Mouse (Mus musculus) E14TG2a.4 (cell line): ENCODE measurements at regions not wholly inside any gene's neighbourhood (a gene's known extent, or its start where the extent isn't known, plus 50 kb on each side); places are given as distances from the start of the nearest gene placed in this dataset.

Experiments used
- H3K27me3 ChIP-seq: 2 replicates; pipeline ENCODE4 v1.6.1; 2014; ENCODE audit warnings: low read length, control low read depth; ENCODE audit not compliant: insufficient read depth
- H3K36me3 ChIP-seq: 2 replicates; pipeline ENCODE4 v1.6.1; 2014; ENCODE audit warnings: low read length, control low read depth; ENCODE audit not compliant: insufficient read depth
- H3K4me1 ChIP-seq: replicated peaks from 2 replicates; pipeline ENCODE4 v1.6.1; 2014; ENCODE audit warnings: low read depth, low read length, control low read depth
- H3K4me3 ChIP-seq: replicated peaks from 2 replicates; pipeline ENCODE4 v1.5.1; 2014; ENCODE audit warnings: mild to moderate bottlenecking, low read length
- H3K9me3 ChIP-seq: 2 replicates; pipeline ENCODE4 v1.6.1; 2014; ENCODE audit warnings: low read length, control low read depth
- CTCF ChIP-seq: conservative IDR thresholded peaks from 2 replicates; pipeline ENCODE4 v1.5.1; 2014; ENCODE audit warnings: low read length
- NANOG ChIP-seq: IDR thresholded peaks from 2 replicates; pipeline ENCODE4 v1.6.1; 2014; ENCODE audit warnings: borderline replicate concordance, low read length, mixed read lengths
- POU5F1 ChIP-seq: IDR thresholded peaks from 2 replicates; pipeline ENCODE4 v1.6.1; 2014; ENCODE audit warnings: low read length, borderline replicate concordance

- Histone ChIP-seq H3K4me1 (no peaks in the 10 kb centered on the region), H3K9me3 (no peaks in the 10 kb centered on the region), H3K4me3 (no peak overlapping the region), H3K27me3 (no peaks in the 10 kb centered on the region), H3K36me3 (no peaks in the 10 kb centered on the region)
- TF ChIP-seq CTCF: no peak
- no peak for TF ChIP-seq NANOG
- TF ChIP-seq POU5F1: no peak
Observed at GRCm38 (mm10) chr2:50398576-50398975, 102.0 kb upstream of the Mmadhc start.

GRCm38 (mm10) chr2:50377609-50378413, 81.2 kb upstream of the Mmadhc start:
- TF ChIP-seq NANOG: no peak
- TF ChIP-seq CTCF: no peak
- TF ChIP-seq POU5F1: no peak
- no peak overlapping the region for H3K4me3 ChIP-seq
- no peaks in the 10 kb centered on the region for H3K4me1 ChIP-seq
- H3K27me3 ChIP-seq: no peaks in the 10 kb centered on the region
- H3K36me3 ChIP-seq: no peaks in the 10 kb centered on the region
- no peaks in the 10 kb centered on the region for H3K9me3 ChIP-seq

GRCm38 (mm10) chr2:50373626-50374025, 77.0 kb upstream of the Mmadhc start:
- no peak for TF ChIP-seq POU5F1

GRCm38 (mm10) chr2:50373006-50373405, 76.4 kb upstream of the Mmadhc start:
- TF ChIP-seq NANOG (no peak), POU5F1 (no peak), CTCF (no peak)
- Histone ChIP-seq H3K9me3 (no peaks in the 10 kb centered on the region), H3K27me3 (no peaks in the 10 kb centered on the region), H3K4me1 (no peaks in the 10 kb centered on the region), H3K36me3 (no peaks in the 10 kb centered on the region), H3K4me3 (no peak overlapping the region)

More at GRCm38 (mm10) chr2:50373626-50374025, 77.0 kb upstream of the Mmadhc start:
- Histone ChIP-seq H3K9me3 (no peaks in the 10 kb centered on the region), H3K4me3 (no peak overlapping the region), H3K27me3 (no peaks in the 10 kb centered on the region), H3K36me3 (no peaks in the 10 kb centered on the region), H3K4me1 (no peaks in the 10 kb centered on the region)

- Histone ChIP-seq H3K4me3 (no peak overlapping the region), H3K27me3 (no peaks in the 10 kb centered on the region), H3K9me3 (no peaks in the 10 kb centered on the region), H3K4me1 (no peaks in the 10 kb centered on the region), H3K36me3 (no peaks in the 10 kb centered on the region)
- TF ChIP-seq CTCF (no peak), POU5F1 (no peak), NANOG (no peak)
Observed at GRCm38 (mm10) chr2:50368831-50369230, 72.2 kb upstream of the Mmadhc start.

GRCm38 (mm10) chr2:50368351-50368750, 71.8 kb upstream of the Mmadhc start:
- Histone ChIP-seq H3K36me3 (no peaks in the 10 kb centered on the region), H3K4me1 (no peaks in the 10 kb centered on the region), H3K9me3 (no peaks in the 10 kb centered on the region), H3K4me3 (no peak overlapping the region), H3K27me3 (no peaks in the 10 kb centered on the region)
- TF ChIP-seq NANOG: no peak
- TF ChIP-seq CTCF: no peak
- TF ChIP-seq POU5F1: no peak

- Histone ChIP-seq H3K27me3 (no peaks in the 10 kb centered on the region), H3K36me3 (no peaks in the 10 kb centered on the region), H3K9me3 (no peaks in the 10 kb centered on the region), H3K4me1 (no peaks in the 10 kb centered on the region), H3K4me3 (no peak overlapping the region)
- no peak for TF ChIP-seq CTCF
- no peak for TF ChIP-seq POU5F1
- no peak for TF ChIP-seq NANOG
Observed at GRCm38 (mm10) chr2:50365221-50365620, 68.6 kb upstream of the Mmadhc start.

GRCm38 (mm10) chr2:50356089-50356488, 59.5 kb upstream of the Mmadhc start:
- no peaks in the 10 kb centered on the region for H3K4me1 ChIP-seq
- H3K9me3 ChIP-seq: no peaks in the 10 kb centered on the region
- H3K27me3 ChIP-seq: no peaks in the 10 kb centered on the region
- no peaks in the 10 kb centered on the region for H3K36me3 ChIP-seq
- TF ChIP-seq CTCF (no peak), NANOG (no peak), POU5F1 (no peak)
- no peak overlapping the region for H3K4me3 ChIP-seq

GRCm38 (mm10) chr2:50347486-50348265, 51.1 kb upstream of the Mmadhc start:
- TF ChIP-seq CTCF (no peak), POU5F1 (no peak), NANOG (no peak)
- H3K4me3 ChIP-seq: no peak overlapping the region
- no peaks in the 10 kb centered on the region for H3K36me3 ChIP-seq
- no peaks in the 10 kb centered on the region for H3K27me3 ChIP-seq
- no peaks in the 10 kb centered on the region for H3K4me1 ChIP-seq
- H3K9me3 ChIP-seq: no peaks in the 10 kb centered on the region
